ENCODE assay signal across 26 mouse cellular contexts in genomic region chr5:21914776-21915175, GRCm38 (mm10). TPM values are rescaled to one million over a fixed set of nuclear protein-coding genes. Genes with fewer than 3 reads are reported as not detected.
DNase-seq lines count a peak whose midpoint lies in the region; ATAC-seq lines count a peak whose summit lies in the region.
"Had no signal": no experiment of that assay in that cellular context is flagged by ENCODE, and none has a peak within 500 bp of the region (broad histone marks: within the 10 kb centered on the region; RNA-seq: fewer than 3 reads in every experiment).

No protein-coding gene starts in this region.

- no peaks in the 10 kb centered on the region for H3K27me3 ChIP-seq in heart, embryonic 15.5 days
- H3K27me3 ChIP-seq in heart, embryonic 12.5 days (replicated peaks): no peaks in the 10 kb centered on the region
- no peaks in the 10 kb centered on the region for H3K27me3 ChIP-seq in limb, embryonic 10.5 days (ENCODE audit: low read depth, poor library complexity, severe bottlenecking)
- H3K27me3 ChIP-seq: forebrain, embryonic 13.5 days had no signal

- H3K4me3 ChIP-seq in heart, embryonic 15.5 days: no peak overlapping the region
- no peak overlapping the region for H3K4me3 ChIP-seq in heart, embryonic 12.5 days
- no peak overlapping the region for H3K4me3 ChIP-seq in limb, embryonic 10.5 days
- H3K4me3 ChIP-seq: embryonic facial prominence, embryonic 10.5 days; forebrain, embryonic 13.5 days; hindbrain, embryonic 10.5 days had no signal

- 0 out of 2 replicates have a peak, but pooled peaks have one; percentile 43 for ATAC-seq in heart, embryonic 15.5 days (replicated peaks; ENCODE audit: insufficient number of reproducible peaks, insufficient read depth, low FRiP score, low read depth)
- ATAC-seq in heart, embryonic 12.5 days (ENCODE audit: insufficient number of reproducible peaks, low FRiP score): no peak
- ATAC-seq: activated CD4-positive, CD25-positive, alpha-beta regulatory T cell, adult 4 months; CD4-positive, CD25-positive, alpha-beta regulatory T cell, adult 4 months; forebrain, embryonic 13.5 days; forebrain, postnatal 0 days; intestine, embryonic 16.5 days; Patski had no signal

- H3K9me3 ChIP-seq in heart, embryonic 15.5 days (replicated peaks): no peaks in the 10 kb centered on the region
- H3K9me3 ChIP-seq in heart, embryonic 12.5 days (replicated peaks): no peaks in the 10 kb centered on the region
- H3K9me3 ChIP-seq in limb, embryonic 10.5 days (replicated peaks): no peaks in the 10 kb centered on the region
- H3K9me3 ChIP-seq: embryonic facial prominence, embryonic 10.5 days; forebrain, embryonic 13.5 days; hindbrain, embryonic 10.5 days had no signal

- H3K4me2 ChIP-seq in heart, embryonic 15.5 days: no peak overlapping the region
- no peak overlapping the region for H3K4me2 ChIP-seq in heart, embryonic 12.5 days
- H3K4me2 ChIP-seq: forebrain, embryonic 13.5 days; hindbrain, embryonic 14.5 days had no signal

- no peak overlapping the region for H3K9ac ChIP-seq in heart, embryonic 15.5 days
- no peak overlapping the region for H3K9ac ChIP-seq in heart, embryonic 12.5 days
- H3K9ac ChIP-seq: forebrain, embryonic 13.5 days; forebrain, postnatal 0 days; hindbrain, embryonic 14.5 days had no signal

- WGBS in heart, embryonic 15.5 days: 62% methylated on average over 3 of the region's 3 CpGs
- WGBS in heart, embryonic 12.5 days: 75% methylated on average over 3 of the region's 3 CpGs
- 77% methylated on average over 3 of the region's 3 CpGs for WGBS in limb, embryonic 10.5 days

- peak; percentile 41 to 81 for DNase-seq in adrenal gland, adult (ENCODE audit: inconsistent age in 2 of 2, low spot score in 1 of 2)
- no peak for DNase-seq in adrenal gland, postnatal 25 days
- peak; percentile 34 for DNase-seq in ES-CJ7 (ENCODE audit: low read depth, low spot score)
- peak; percentile 24 for DNase-seq in limb, embryonic 10.5 days (ENCODE audit: low spot score)
- DNase-seq in kidney, postnatal 14 days: no peak
- DNase-seq: B cell, adult 2 months; cerebellum, adult 2 months; cerebellum, postnatal 10 days; forebrain, postnatal 0 days; gastrocnemius, postnatal 25 days had no signal

- no peaks in the 10 kb centered on the region for H3K4me1 ChIP-seq in heart, embryonic 15.5 days (replicated peaks)
- H3K4me1 ChIP-seq in heart, embryonic 12.5 days (replicated peaks): no peaks in the 10 kb centered on the region
- H3K4me1 ChIP-seq in limb, embryonic 10.5 days: peaks cover 8% of the 10 kb centered on the region; the same call in 1 of the 2 replicates
- H3K4me1 ChIP-seq: embryonic facial prominence, embryonic 10.5 days; forebrain, embryonic 13.5 days; hindbrain, embryonic 10.5 days had no signal

- no peak overlapping the region for H3K27ac ChIP-seq in heart, embryonic 15.5 days
- H3K27ac ChIP-seq in heart, embryonic 12.5 days (ENCODE audit: poor library complexity, severe bottlenecking): no peak overlapping the region
- no peak overlapping the region for H3K27ac ChIP-seq in limb, embryonic 10.5 days
- H3K27ac ChIP-seq: embryonic facial prominence, embryonic 10.5 days; forebrain, embryonic 13.5 days; hindbrain, embryonic 10.5 days; hindbrain, embryonic 14.5 days had no signal

- H3K36me3 ChIP-seq in heart, embryonic 15.5 days: no peaks in the 10 kb centered on the region
- H3K36me3 ChIP-seq in heart, embryonic 12.5 days: no peaks in the 10 kb centered on the region
- no peaks in the 10 kb centered on the region for H3K36me3 ChIP-seq in limb, embryonic 10.5 days
- H3K36me3 ChIP-seq: embryonic facial prominence, embryonic 10.5 days; hindbrain, embryonic 10.5 days had no signal

RNA-seq across cellular contexts. Expression of gene Slc26a5, which starts 49.4 kb away (rescaled TPM):
- not detected in 2 replicates for total RNA-seq in adrenal gland, postnatal 25 days (2021)
- not detected in 2 replicates for polyA plus RNA-seq in heart, embryonic 15.5 days (2015; fragmentation: Nextera tagmentation; extraction: Ambion mirVana)
- not detected in 2 replicates for polyA plus RNA-seq in heart, embryonic 12.5 days (2016; fragmentation: Nextera tagmentation; extraction: Ambion mirVana)
- polyA plus RNA-seq in limb, embryonic 10.5 days (2016; fragmentation: Nextera tagmentation; extraction: Ambion mirVana): 0.05 TPM in 1 of 2 replicates, not detected in the other
- total RNA-seq: gastrocnemius, adult 18-20 months; gastrocnemius, postnatal 25 days; granulocyte monocyte progenitor cell, adult 5-6 weeks; heart, postnatal 25 days; MEL had no signal
- polyA plus RNA-seq: activated CD4-positive, CD25-positive, alpha-beta regulatory T cell, adult 4 months; CD4-positive, CD25-positive, alpha-beta regulatory T cell, adult 4 months; embryonic facial prominence, embryonic 14.5 days; heart, embryonic 14.5 days; hindbrain, embryonic 10.5 days; Patski had no signal

Comparison
In these comparisons a context has a peak if more than half of its experiments do, and no peak if none do; other contexts are left out.
1. DNase-seq: peak in adrenal gland, adult (2 of 2), ES-CJ7 (single experiment) and limb, embryonic 10.5 days (single experiment); none in adrenal gland, postnatal 25 days (single experiment) and kidney, postnatal 14 days (single experiment).